Mouse (Mus musculus): ENCODE data around the gene Ttc39b.
A peak's percentile ranks its signal among the peaks of the same experiment; 100 is the strongest.

Ttc39b gene

DNA sequence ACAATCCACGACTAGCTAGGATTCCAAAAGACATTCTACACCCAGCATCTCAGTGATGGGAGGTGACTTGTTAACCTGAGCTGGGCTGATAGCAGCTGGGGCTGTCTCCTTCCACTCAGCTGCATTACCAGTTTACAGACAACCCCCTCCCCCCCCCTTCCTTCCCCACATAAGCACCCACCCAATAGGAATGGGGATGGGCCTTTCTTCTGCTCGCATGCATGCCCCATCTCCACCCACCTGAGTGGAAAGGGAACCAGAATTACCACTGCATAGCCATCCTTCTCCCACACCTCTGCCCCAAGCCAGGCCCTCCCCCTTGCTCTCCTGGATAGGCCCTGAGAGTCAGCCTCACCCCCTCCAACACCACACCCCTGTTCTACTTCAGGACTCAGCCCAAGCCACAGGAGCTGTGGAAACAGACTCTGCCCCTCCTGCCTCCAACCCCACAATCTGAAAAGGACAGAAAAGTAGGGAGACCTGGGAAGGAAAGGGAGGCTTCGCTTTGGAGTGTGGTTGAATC is 6.2 kb downstream of the Ttc39b start:
- no peak for DNase-seq (ENCODE audit: low spot score in 2 of 2)

DNA sequence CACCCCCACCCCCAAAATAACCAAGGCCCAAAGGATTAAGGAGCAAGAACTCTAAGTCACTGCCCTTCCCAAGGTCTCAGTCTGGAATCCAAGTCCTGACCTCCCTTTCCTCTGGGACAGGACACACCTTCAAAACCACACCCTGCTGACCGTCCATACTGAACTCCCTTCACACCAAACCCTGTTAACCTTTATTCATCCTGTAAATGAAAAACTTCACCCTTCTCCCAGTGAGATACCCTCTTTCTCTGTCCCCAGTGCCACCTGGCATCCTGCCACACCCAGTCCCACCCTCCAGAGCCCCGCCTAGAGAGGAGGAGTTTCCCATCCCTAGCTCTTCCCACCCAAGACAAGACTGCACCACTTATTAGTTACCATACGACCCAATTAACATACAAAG is 7.3 kb downstream of the Ttc39b start:
- DNase-seq (ENCODE audit: low spot score in 2 of 2), result no peak

DNA sequence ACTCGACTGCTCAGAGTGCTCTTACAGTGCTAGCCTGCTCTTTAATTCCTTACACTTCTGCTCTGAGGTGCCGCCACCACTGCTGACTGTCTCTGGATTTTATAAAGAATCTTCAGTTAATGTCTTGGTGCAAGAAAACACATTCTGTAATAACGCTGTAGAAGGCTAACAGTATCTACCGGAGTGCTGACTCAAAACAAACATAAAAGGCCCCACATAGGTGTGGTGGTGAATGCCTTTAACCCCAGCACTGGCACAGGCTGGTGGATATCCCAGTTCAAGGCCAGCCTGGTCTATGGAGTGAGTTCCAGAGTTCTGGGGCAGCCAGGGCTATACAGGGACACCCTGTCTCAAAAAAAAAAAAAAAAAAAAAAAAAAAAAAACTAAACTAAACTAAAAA is 8.1 kb downstream of the Ttc39b start:
- no peak for DNase-seq (ENCODE audit: low spot score in 2 of 2)

DNA sequence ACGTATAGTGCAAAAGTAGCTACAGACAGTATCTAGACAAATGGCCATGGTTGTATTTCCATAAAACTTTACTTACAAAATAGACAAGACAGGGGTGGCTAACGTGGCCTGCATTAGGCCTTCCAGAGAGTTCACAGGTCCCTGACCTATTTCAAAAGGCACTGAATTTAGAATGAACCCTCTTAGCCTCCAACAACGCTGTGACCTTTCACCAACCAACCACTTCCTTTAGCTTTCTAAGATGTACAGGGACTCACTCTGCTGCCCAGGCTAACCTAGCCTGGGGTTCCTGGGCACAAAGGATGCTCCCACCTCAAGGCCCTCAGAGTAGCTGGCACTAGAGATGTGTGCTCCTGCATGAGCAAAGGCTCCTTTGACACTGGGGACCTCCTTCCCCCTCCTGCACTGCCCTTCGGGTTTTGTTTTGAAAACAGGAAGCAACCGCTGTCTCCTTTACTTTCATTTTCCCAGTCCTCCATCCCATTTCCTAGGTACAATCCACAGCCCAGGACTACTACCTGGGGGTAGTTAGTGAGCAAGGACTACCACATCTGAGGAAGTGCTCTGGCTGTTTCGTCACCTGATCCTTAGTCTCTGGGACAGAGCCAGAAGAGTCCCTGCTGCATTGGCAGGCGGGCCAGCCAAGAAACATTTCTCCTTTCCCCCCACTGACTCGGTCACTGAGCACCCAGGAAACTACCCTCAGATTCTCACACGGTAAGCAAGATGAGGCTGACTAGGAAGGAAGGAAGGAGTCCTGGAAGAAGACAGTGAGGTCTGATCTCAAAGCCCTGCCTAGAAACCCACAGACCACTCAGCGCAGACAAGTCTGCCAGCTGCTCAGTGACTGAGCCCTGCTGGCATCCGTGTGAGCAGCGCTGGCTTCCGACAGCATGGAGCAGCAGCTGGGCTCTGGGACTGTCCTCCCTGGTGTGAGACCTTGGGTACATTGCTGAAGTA is 8.9 kb downstream of the Ttc39b start:
- DNase-seq (ENCODE audit: low spot score in 2 of 2), result peak in 1 of 2 experiments; percentile 38

DNA sequence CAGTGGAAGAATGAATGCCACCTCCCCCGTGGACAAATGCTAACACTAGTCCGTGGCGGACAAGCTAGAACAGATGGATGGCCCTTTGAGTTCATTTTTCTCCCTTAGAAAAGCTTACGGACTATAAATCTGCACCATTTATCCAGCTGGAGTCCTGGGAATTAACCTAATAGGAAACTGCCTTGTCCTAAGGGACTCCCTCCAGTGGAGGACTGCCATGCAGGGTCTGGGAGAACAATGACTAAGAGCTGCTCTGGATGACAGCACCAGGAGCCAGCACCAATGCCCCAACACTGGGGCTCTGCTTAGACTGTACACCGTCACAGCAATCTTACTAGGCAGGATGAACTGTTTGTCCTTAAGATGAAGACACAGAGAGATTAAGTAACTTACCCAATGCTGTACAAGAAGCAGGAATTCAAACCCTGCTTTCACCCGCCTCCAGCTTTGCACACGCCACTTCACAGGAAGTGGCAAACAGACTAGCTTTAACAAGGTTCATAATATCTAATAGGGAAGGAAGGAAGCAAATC is 9.7 kb downstream of the Ttc39b start:
- DNase-seq (ENCODE audit: low spot score in 2 of 2), result no peak

DNA sequence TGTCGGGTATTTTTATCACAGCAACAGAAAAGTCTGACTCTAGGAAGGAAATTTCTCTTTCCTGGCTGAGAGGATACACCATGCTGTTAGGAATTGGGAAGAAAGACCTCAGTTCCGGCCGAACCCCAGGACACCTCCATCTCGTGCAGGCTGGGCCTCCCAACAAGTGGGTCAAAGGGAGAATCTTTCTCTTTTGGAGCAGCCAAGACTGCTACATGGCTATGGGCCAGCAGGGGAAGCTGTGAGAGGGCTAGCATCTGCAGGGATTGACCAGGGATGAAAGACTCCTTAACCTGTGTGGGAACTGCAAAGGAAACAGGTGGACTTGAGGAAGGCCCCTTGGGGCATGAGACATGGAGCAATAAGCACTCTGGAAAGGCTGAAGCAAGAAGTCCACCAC is 11.7 kb downstream of the Ttc39b start:
- DNase-seq (ENCODE audit: low spot score in 2 of 2), result peak; percentile 24 to 30

DNA sequence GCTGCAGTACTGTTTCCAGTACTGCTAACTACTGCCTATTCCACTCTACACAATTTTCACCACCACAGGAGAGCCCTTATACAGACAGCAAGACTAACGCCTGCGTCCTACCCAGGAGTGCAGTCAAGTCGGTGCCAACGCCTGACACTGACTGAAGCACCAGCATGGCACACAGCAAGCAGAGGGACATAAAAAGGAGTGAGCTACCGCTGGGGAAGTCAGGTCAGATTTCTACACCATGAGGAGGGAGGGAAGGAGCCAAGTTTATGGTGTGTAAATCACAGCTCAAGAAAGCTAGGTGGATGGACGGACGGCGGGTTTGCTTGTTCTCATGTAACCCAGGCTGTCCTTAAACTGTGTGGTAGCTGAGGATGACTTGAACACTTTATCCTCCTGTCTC is 12.6 kb downstream of the Ttc39b start:
- no peak for DNase-seq (ENCODE audit: low spot score in 2 of 2)

DNA sequence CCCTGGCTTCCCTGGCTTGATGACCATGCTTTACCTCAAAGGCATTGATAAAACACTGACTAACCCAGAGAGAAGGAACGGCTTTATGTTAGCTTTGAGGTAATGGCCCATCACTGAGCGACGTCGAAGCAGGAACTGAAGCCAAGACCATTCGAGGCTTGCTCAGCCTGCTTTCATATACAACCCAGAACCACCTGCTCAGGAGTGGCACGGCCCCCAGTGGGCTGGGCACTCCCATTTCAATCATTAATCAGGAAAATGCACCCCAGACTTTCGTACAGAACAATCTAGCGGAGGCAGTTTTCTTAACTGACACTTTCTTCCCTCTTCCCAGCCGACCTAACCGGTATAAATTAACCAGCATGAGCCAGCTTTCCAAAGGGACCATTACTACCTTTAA is 13.1 kb downstream of the Ttc39b start:
- DNase-seq (ENCODE audit: low spot score in 2 of 2), result no peak

DNA sequence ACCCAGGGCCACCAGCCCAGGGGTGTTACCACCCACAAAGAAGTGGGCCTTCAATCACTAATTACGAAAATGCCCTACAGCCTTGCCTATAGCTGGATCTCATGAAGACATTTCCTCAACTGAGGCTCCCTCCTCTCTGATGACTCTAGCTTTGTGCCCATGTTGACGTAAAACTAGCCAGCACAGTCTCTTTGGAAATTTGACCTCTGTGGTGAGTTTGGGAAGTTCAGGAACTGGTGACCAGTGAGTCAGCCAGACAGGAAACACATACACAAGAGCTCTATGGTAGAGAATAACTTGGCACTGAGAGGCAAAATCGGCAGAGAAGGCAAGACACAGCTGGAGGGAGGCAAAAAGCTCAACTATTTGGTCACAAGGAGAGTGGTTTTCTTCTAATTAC is 15.1 kb downstream of the Ttc39b start:
- no peak for DNase-seq (ENCODE audit: low spot score in 2 of 2)

DNA sequence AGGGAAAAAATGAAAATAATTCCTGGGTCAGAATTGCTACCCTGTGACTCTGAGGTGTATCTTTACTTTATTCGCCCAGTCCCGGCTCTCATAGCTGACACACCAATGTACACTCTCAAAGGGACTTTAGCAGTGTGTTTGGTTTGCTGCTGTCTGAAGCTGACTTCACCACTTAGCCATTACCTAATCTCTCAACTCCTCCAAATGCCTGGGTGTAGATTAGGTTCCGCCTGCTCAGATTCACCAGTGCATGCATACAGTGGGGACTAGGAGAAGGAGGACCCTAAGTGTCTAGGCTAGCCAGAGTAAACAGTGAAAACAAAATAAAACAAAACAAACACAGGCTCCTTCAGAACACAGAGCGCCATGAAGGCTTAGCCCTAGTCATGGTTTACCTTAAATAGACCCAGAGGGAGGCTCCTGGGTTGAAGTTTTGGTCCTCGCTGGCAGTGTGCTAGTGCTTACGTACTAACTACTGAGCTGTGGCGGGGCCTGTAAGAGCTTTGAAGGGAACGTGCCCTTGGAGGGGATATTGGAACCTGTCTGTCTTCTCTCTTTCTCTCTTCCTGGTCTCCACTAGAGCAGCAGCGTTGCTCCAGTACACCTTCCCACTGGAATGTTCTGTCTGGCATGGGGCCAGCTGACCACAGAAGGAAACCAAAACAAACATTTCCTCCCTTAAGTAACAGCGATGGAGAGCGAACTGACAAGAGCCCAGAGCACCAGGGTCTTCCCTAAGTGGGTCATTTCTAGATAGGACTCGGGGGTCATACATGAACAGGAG is 16.2 kb downstream of the Ttc39b start:
- DNase-seq (ENCODE audit: low spot score in 2 of 2), result peak in 1 of 2 experiments; percentile 24

DNA sequence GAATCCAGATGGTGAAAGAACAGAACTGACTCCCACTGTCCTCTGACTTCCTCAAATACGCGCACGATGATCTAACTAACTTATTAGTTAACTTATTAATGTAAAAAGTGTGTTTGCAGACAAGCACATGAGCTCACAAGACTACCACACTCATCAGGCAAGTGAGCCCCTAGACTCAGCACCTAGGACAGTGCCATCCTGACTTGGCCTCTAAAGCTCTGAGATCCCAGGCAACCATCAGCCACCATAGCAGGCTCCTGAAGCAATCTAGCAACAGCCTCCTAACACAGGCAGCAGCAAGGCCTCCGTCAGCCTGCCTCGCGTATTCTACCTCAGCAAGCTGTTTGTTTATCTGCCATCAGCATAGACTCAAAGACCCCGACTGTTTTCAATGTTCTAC is 17.2 kb downstream of the Ttc39b start:
- no peak for DNase-seq (ENCODE audit: low spot score in 2 of 2)

DNA sequence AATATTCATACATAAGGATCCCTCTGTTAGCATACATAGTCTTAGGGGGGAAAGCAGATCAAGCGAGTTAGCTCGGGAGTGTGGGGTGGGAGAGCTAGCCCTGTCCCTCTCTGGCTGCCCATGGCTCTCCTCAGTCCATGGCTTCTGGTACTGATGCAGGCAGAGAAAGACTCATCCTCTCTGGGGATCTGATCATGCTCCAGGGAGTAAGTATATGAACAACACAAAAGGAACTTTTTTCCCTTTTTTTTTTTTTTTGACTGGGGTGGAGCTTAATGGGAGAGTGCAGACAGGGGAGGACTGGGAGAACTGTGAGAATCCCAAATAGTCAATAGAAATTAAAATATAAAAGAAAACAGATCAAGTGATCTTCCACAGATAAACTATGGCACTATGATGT is 19.0 kb downstream of the Ttc39b start:
- no peak for DNase-seq (ENCODE audit: low spot score in 2 of 2)

DNA sequence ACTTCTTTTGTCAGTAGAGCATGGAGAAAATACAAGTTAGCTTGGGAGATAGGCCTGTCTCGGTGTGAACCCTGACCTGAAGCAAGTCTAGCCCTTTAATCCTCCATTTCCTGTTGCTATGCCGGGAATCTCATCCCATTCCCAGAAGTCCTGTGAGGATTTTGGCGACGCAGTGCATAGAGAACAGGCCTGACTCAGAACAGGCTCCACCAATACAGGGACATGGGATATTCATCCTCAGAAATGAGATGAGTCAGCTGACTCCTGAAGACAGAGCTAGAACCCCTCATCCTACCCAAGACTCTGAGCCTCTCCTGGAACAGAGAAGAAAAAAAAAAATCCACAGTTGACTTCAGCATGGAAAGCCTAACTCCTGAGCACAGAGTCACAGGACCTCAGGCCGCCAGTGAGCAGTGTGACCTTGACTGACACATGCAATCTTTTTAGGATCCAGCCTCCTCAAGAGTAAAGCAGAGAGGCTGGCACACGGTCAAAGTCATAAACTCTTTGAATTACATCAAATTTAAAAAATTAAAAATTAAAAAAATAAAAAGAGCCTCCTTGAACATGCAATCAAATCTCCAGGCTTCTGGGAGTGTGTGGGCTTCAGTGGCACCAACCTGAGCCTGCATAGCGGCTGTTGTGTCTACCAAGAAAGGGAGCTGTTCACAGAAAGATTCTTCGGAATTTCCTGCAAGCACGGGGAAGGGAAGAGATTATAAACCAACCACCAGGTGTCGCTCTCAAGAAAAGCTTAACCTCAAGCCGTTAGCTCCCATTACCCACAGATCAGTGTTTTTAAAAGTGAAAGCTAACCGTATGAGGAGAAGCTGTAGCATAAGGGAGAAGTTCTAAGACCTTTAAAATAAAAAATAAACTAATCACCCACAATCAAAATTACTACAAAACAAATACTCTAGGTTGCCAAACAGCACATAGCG is 20.9 kb downstream of the Ttc39b start:
- peak; percentile 83 to 84 for DNase-seq (ENCODE audit: low spot score in 2 of 2)

DNA sequence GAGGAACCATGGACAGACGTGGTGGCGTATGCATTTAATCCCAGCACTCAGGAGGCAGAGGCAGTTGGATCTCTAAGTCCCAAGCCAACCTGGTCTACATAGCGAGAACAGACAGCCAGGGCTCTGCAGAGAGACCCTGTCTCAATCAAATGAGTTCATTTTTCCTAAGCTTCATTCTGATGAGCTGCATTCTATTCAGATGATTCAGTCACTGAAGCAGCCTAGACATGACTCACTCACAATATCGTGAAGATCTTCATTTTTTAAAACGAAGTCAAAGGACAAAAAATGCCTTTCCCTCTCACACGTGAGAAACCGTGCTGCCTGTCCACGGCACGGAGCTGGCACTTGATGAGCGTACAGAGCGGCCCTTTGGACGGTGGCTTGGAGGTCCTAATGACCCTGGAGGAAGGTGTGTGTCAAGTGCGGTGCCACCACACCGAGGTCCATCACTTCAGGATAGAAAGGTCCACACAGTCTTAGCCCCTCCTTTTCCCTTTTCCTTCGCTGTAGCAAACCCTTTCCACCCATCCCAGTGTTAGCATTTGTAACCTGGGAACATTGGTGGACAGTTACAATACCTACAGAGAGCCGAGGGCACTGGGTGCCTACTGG is 21.8 kb downstream of the Ttc39b start:
- no peak for DNase-seq (ENCODE audit: low spot score in 2 of 2)

DNA sequence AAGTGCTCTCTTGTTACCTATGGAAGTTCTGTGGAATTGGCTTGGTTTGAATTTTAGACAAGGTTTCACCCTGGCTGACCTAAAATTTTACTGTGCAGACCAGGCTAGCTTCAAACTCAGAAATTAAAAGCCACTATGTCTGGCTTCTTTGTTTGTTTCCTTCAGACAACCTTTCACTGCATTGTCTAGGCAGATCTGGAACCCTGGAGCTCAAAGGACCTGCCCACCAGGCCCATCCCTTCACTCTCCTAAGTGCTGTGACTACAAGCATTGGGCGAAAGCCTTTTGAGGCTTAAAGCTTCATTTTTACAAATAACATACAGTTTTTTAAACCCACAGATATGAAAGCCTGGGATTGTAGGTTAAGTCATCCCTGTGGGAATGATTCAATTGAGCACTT is 22.3 kb downstream of the Ttc39b start:
- no peak for DNase-seq (ENCODE audit: low spot score in 2 of 2)

DNA sequence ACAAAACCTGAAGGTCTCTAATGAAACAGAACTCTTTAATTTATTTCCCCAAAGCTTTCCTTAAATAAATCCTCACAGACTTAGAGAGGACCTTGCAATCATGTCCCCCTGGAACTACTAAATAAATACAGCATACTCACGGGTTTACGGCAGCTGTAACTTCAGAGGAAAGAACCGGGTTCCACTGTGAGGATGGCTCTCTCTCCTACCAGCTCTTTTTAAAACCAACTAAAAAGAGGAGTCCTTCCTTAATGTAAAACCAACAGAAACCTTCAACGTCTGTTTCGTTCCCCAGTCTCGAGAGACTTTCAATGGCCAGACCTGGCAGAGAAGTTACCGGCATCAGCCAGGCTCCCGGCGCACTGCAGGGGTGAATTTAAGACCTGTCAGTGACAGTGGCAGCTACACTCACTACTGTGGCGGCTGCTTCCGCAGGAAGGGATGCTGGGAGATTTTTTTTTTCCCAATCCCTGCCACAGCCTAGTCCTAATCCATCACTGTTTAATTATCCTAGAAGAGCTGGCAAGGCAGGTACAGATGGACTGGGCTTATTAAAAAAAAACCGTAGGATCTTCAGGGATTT is 39.2 kb downstream of the Ttc39b start:
- peak; percentile 62 to 65 for DNase-seq (ENCODE audit: low spot score in 2 of 2)

DNA sequence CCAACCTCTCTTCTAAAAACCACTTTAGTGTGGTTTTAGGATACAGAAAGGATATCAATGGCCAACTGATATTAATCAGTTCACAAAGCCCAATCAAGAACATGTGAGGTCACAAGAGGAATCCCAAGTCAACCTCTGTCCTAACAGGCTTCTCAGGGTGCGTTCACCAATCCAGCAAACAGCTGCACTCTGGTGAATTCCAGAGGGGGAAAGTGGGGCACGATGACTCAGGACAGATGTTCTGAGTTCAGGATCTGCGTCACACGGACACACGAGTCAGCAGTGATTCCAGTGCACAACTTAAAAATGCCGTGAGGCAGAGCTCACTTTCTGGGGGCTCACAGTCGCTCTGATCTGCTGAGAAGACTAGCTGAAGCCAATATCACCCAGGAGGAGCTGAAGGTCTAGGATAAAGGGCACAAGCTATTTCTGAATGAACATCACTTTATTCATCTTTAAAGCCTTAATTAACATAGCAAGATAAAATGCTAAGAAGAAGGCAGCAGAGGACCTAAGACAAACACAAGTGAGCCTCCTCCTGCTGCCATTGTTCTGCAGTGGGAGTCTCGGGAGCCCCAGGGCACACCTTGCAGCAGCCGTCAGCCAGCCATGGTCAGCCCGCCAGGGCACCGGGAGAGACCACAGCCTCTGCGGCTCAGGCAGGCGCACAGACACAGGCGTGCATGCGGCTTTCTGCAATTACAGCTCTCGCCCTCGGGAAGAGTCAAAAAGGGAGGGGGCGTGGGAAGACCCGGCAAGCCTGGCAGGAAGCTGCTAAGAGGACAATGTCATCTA is 39.9 kb downstream of the Ttc39b start:
- peak; percentile 59 to 65 for DNase-seq (ENCODE audit: low spot score in 2 of 2)

DNA sequence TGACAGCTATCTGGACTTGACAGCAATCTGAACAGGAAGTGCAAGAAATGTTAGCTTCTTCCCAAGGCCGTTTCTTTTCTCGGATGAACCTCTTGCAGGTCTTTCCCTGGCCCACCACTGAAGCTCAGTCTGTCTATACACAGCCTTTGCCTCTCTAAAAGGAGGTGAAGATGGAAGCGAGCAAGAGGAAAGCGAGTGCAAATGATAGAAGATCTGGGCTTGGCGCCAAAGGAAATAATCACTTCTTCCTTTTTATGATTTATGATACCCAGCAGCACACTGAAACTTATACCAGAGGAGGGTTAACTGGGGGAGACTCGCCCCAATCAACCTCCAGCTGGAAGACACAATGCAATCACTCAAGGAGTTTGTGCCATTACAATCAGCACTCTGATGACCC is 41.6 kb downstream of the Ttc39b start:
- DNase-seq (ENCODE audit: low spot score in 2 of 2), result no peak

DNA sequence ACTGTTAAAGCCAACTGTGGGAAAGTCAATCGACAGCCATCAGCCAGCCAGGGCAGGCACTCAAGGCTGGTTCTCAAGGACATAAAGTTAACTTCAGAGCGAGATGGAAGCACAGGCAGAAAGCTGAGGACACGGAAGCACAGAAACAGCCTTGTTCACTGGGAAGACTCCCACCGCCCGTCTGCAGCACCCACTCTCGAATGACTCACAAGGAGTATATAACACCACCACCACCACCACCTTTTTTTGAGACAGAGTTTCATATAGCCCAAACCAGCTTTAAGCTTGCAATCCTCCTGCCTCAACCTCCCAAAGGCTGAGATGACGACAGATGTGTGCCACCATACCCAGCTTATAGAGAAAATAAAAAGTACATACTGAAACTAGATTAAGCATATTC is 44.8 kb downstream of the Ttc39b start:
- DNase-seq (ENCODE audit: low spot score in 2 of 2), result no peak

DNA sequence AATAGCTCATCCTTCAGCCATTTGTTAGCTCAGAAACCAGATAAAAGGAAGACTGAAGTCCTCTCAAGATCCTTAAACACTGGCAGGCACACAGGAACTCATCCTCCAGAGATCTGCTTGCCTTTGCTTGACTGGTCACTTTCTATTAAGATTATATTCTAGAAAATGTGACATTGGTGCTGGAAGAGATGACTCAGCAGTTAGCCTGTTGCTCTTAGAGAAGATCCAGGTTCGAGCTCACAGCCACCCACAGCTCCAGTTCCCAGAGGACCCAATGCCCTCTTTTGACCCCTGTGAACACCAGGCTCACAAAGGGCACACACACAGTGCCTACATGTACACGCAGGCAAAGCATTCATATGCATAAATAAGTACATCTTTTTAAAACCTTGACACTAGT is 49.8 kb downstream of the Ttc39b start:
- DNase-seq (ENCODE audit: low spot score in 2 of 2), result no peak

Data from right cerebral cortex, postnatal 10 days (tissue).